Mouse (Mus musculus): ENCODE measurements around the gene Wdfy2.

GRCm38 (mm10) chr14:62850980-62851379 lies 13.5 kb downstream of the Wdfy2 start:
- TF ChIP-seq POLR2A (IDR thresholded peaks at IDR 0.05; ENCODE audit: insufficient read length, low read depth): no peak
- no peak for TF ChIP-seq REST (IDR thresholded peaks at IDR 0.05; ENCODE audit: insufficient read depth, insufficient read length)
- TF ChIP-seq MYOG (IDR thresholded peaks at IDR 0.05; ENCODE audit: control insufficient read depth in 1 of 3, insufficient read depth in 1 of 3, insufficient read length in 2 of 3, low read depth in 2 of 3): no peak

Measured in myocyte (in vitro differentiated cells).